Mouse (Mus musculus) testis, adult 2 months (tissue): ENCODE results near the gene Mboat7.

ENCODE experiments used
- CTCF ChIP-seq: fragments of 200-500 bp; IDR thresholded peaks from 2 replicates; pipeline ENCODE4 v1.5.1; 2012; ENCODE audit warnings: low read depth, mild to moderate bottlenecking, inconsistent platforms, low read length, moderate library complexity; ENCODE audit not compliant: control insufficient read depth, insufficient read depth, insufficient replicate concordance
- POLR2A ChIP-seq: fragments of 200-500 bp; IDR thresholded peaks from 2 replicates; pipeline ENCODE4 v1.6.1; 2012; ENCODE audit warnings: low read depth, mild to moderate bottlenecking, inconsistent platforms, low read length, moderate library complexity; ENCODE audit not compliant: control insufficient read depth

DNA sequence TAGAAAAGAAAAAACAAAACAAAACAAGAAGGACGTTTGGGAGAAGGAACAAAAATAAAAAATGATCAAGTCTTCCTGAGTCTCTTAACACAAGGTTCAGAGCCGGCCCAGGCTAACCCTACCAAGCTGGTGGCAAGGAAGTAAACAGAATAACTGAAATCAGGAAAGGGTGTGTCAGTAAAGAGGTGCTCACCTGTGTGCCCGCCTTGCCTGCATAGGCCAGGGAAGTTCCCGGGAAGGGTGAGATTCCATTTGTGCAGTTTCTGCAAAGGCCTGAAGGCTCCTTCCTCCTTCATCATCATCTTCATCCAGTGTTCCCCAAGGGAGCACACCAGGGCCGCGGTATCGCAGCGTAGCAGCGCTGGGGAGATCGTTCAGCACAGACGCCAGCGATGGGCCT is 17.0 kb downstream of the Mboat7 start:
- no peak for TF ChIP-seq POLR2A
- no peak for TF ChIP-seq CTCF
